Mouse (Mus musculus) MEL-GATA-1-ER (cell line): ENCODE measurements around the gene Rps6kc1.
A peak's percentile ranks its signal among the peaks of the same experiment; 100 is the strongest.

Experiments used
- DNase-seq: peaks from one replicate; pipeline ENCODE4 v3.0.0-alpha.2; 2012; ENCODE audit warnings: low read depth; ENCODE audit errors: extremely low read depth

The Rps6kc1 gene

DNA sequence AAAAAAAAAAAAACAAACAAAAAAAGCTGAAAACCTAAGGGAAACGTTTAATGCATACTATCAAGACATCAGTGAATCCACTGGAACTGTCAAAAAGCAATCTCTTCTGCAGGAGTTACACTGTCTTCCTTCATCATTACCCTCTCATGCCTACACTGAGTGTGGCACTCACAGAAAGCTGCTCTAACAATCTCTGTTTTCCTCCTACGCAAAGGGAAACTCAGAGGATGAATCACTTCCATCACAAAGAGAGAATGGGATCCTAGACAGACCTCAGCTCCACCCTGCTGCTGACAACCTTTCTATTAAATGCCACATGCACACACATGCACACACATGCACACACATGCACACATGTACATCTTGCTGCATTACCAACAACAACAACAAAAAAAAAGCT, 75.5 kb downstream of the Rps6kc1 start:
- no peak for DNase-seq

DNA sequence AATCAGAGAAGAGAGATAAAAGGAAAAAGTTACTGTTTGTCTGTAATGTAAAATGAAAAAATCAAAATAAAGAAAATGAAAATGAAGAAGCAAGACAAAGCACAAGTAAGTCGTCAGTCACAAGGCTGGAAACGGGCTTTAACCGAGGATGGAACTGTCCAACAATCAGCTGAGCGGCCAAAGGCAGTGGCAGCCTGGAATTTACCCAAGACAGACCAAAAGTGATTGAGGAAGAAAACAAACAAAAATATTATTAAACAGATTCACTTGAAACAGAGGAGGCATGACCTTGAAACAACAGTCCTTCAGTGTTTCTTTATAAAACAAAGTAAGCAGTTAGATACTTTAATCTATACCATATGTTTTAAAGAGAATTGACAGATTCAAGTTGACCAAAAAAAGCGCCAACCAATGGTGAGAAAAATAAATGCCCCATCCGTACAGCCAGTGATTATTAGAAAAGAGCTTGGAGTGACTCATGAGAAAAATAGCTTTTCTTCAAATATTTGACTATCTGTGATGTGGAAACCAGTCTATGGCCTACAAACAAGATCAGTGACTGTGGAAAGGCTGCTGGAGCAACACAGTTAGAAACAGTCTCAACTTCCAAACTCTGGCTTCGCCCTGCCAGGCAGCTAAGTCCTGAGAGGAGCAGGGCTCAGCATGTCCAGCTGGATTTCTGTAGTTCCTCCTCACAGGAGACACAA, 77.2 kb downstream of the Rps6kc1 start:
- no peak for DNase-seq

DNA sequence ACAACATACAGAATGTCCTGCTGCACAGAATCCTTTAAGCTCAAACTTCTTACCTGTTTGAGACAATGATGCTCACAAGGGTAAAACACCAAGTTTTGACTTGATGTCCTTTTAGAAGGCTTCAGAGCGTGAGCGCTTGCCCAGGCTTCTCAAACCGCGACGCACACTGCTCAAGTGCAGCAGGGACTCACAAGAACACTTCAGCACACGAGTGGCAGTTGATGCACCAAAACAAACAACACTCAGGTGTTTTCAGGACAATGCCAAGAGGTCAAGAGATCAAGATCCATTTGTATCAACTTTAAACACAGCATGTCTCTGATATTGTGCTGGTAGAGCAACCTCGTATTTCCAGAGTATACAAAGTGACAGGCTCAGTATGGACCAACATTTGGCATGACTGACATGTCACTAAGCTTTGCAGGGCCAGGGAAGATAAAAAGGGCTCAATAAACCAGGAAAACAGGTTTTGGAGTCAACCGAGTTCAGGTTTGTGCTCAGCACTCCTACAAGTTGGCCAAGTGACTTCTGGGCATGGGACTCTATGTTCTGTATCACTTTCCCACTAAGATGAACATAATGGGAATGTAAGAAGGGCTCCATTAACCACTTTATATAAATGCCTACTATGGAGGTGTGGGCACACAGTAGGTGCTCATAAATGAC, 78.5 kb downstream of the Rps6kc1 start:
- no peak for DNase-seq

DNA sequence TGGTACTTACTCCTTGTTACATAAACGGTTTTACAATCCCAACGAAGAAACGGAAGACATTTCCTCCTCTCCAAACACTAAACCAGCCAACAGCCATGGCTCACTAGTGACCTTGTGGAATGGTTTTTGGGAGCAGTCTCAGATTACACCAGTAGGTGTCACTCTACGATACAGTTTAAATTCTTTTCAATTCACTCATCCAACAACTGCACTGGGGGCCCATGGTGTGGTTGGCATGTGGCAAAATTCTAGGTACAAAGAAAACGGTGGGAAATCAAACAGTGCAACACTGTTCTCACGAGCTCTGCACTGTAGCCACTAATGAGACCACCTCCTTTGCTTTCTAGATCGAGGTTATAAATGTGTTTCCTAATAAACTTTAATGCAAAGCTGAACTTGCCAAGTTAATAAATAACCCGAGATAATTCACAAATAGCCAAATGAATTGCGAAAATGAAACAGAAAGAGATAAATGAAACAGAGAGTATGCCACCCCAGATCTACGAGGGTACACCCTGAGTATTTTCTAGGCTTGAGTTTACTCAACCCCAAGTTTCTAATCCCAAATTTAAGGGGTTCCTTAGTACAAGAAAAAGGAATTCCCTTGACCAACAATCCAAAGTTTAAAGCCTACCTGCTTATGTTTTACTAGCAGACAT, 79.6 kb downstream of the Rps6kc1 start:
- peak; percentile 31 for DNase-seq

DNA sequence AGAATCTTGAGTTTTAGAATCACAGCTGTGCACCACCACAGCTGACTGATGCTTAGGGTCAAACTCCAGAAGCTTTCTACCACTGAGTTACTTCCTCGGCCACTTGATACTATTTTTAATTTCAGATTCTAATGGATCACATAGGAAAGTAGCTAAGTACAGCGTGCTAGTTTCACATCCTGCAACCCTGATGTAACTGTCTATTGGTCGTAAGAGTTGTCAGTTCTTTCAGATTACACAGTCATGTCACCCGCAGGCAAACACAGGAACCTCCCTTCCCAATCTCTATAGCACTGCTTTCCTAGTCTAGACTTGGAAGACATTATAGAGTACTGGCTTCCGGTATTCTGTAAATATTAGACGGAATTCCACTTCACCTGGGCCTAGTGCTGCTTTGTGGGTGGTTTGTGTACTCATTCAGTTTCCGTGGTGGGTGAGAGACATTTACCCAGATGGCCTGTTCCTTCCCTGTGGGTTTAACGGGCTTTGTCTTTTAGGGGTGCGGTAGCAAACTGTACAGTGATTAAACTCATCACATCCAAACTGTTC, 85.0 kb downstream of the Rps6kc1 start:
- DNase-seq, result no peak

DNA sequence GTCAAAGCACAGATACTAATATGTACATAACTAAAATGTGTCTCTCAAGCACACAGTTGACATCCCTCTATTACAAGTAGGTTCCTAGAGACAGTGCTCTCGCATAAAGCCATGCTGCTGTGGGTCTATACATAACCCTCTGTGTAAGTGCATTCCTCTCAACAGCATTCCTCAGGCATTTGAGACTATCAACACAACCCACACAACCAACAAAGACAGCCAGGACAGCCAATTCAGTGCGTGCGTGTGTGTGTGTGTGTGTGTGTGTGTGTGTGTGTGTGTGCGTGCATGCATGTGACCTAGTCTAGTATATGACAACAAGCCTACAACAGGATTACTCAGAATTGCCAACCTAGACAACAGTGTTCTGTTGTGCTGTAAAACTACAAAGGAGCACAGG, 87.8 kb downstream of the Rps6kc1 start:
- DNase-seq, result no peak

DNA sequence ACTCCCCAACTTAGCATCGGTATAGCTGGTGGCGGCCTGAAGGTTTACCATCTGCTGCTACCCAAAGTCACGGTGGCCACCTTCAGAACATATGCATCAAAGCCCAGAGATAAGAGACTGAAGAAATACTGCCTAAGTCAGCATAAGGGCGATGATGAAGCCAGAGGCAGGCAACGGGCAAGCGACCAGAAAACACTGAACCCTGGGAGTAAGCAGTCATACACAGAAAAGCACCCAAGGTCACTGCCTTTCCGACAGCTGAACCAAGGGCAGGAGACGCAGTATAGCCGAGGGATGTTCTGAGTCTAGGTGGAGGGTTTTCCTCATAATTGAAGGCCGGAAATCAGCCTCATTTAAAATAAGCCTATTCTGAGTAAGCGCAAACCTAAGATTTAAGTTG, 95.4 kb downstream of the Rps6kc1 start:
- DNase-seq, result no peak

DNA sequence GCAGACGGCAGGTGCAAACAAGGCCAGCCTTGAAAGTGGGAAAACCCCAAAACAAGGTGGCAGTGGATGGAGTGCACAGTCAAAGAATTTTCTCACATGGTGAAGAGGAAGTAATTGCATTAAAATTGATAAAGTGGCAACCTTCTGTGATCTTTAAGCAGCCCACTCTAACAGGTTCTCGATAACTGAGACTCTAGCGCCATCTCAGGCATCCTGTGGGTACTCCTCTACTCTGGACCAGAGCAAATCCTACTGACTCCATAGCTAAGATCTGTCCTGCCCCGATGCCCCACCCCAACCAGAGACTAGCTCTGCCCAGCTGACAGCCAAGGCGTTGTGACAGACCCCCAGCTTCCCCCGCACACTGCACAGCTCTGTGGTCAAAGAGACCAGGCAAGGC, 101.2 kb downstream of the Rps6kc1 start:
- no peak for DNase-seq

DNA sequence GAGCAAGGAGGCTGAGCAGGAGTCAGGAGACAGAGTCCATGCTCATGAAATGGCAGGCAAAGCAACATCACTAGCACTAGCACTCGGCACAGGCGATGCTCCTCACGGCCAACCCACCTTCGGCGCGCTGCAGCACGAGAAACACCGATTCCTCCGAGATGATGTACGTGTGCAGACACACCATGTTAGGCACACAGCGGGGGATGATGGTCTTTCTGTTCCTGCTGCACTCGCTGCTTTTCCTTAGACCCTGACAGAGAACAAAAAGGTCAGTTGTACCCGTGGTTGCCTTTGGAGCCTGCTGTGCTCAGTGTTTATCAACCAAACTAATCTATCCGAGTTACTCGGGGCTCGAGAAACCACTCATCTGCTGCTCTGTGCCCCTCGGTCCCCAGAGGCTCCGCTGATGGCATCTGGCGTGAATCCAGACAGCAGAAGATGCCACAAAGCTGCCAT, 102.8 kb downstream of the Rps6kc1 start:
- no peak for DNase-seq

DNA sequence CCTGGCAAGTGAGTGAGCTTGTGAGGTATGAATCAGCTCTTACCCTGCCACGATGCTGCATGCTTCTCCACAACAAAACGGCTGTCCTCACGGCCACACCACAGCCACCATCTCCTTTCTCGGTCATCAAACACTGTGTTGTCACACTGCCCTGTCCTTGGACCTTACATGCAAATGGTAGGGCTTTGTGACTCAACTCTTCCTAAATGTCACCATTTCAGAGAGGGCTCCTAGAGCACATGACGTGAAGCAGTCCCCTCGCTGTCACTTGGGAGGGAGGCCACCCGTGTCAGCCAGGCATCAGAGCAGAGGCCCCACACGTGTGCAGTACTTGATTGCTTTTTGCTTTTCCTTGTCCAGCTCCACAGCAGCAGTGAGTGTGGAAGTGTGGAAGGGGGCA, 104.8 kb downstream of the Rps6kc1 start:
- no peak for DNase-seq

DNA sequence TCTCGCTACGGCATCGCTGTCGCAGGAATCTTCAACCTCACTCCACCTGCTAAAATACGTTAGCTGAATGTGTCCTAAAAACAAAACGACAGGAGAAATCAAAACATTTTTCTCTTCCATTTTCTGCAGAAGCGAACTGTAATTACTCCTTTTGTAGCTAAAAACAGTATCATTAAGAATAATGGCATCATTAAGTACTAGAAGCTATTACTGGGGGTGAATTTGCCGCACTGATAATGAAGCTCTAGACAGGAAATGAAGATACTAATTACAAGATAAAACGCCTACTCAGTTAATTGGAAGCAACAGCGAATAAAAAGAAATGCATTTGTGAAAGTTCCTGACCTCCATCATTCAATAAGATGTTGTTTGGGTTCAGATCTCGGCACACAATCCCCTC, 112.9 kb downstream of the Rps6kc1 start:
- no peak for DNase-seq

DNA sequence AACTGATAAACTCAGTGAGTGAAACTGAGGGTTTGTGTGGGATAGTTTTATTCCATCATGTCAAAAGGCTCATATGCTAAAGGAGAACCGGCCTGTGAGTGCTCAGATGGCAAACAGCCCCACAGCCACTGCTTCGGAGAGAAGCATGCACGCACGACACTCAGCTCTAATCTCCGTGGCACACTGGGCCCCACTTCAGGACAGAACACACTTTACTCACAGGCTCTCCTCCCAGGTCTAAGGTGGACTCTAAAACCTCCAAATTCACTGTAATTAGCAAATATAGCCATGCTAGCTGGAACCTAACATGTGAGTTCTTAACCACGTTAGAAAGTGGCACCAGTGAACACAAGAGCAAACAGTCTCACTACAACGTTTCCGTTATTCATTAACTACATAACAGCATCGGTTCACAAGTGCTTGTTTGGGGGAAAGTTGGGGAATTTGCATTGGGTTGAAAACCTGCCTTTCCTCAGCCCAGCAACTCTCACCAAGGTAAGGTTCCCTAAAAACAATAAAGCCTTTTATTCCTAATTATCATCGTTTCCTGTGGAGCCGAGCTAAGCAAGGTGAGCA, 114.0 kb downstream of the Rps6kc1 start:
- no peak for DNase-seq

DNA sequence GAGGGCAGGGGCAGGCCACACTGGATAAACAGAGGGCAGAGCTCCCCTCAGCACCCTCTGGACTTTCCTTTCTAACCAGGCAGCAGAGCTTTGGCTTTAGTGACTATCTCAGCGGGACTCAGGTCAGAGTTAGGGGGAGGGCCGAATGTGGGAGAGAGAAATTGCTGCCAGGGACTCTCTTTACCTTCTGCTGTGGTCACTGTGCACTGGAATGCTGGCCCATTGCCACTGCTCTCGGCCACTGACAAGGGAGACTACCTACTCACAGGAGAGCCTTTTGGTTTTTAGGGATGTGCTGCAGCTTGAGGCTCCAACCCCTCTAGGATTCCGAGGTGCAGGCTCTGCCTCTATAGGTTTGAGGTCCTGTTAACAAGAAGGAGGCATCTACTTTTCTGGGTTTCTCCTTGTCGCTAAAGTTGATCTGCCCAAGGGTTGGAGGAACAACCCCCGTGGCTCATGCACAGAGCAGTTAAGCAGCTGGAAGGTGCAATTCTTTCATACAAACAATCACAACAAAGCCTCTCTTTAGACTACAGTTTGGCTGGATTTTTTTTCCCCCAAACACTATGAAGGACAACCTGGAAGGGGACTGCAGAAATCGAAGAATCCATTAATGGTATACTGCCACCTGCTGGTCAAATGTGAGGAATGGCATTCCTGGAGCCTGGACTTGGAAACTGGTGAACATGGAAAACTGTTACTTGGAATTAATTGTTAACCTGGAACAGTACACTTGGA, 114.7 kb downstream of the Rps6kc1 start:
- peak; percentile 2 for DNase-seq

DNA sequence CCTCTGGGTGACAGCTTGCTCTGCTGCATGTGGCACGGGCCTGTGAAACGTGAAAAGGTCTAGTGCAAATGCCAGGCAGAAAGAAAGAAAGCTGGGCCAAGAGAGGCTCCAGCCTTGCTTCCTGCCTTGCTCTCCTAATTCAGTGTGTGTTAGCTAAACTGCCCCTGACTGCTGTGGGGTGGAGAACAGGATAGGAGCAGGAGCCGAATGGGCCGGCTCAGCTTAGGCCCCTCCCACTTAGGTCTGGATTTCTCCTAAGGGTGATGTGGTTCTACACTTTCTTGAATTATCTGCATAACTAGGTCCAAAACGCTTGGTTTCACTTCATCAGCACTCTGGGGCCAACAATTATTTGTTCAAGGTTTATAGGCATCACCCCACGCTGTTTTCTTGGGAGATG, 119.9 kb downstream of the Rps6kc1 start:
- DNase-seq, result no peak

DNA sequence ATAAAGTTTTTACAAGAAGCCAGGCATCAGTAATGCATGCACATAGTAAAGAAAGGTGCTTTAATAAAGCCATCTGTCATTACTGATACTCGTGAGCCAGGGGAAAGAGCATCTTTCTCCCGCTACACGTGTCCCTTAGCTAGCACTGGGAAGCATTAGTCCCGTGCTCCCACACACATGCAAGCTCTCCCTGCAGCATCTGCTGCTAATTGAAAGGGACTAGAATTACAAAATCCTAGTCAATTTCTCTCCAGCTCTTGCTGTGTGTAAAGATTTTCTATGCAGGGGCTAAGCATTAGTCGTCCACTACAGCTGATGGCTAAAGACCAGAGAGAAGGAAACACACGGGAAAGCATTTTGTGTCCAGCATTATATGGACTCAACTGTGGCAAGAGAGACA, 120.8 kb downstream of the Rps6kc1 start:
- DNase-seq, result no peak

DNA sequence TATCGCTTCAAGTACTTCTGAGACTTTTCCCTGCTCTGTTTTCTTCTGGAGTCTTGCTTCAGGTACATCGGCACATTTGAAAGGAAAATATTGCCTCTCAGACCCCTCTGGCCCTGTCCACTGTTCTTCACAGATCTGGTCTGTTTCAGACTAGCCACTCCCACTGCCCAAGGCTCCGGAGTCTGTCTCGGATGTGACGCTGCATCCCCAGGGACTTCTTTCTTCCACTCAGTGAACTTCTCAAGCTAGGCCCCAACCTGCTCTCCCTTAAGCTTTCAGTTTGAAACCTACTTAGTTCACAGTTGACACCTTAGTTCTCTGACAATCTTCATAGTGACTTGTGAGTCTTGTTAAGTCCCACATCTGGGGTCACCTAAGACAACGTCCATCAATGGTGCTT, 133.9 kb downstream of the Rps6kc1 start:
- DNase-seq, result no peak

DNA sequence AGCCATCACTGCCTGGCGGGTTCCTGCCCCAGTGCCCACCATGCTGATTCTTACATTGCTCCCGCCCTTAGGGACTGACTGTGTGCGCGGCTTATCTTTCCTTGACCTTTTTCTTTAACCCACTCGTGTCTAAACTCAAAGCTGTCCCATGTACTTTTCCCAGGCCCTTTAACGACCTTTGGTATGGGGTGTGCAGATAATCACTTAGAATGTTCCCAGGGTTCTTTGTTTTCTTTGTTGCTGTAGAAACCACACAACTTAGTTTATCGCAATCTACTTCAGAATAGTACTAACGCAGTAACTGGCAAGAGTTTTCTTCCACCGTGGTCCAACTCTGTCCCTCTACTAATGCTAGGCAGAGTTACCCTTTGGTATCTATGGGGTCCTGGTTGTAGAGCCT, 135.3 kb downstream of the Rps6kc1 start:
- no peak for DNase-seq

DNA sequence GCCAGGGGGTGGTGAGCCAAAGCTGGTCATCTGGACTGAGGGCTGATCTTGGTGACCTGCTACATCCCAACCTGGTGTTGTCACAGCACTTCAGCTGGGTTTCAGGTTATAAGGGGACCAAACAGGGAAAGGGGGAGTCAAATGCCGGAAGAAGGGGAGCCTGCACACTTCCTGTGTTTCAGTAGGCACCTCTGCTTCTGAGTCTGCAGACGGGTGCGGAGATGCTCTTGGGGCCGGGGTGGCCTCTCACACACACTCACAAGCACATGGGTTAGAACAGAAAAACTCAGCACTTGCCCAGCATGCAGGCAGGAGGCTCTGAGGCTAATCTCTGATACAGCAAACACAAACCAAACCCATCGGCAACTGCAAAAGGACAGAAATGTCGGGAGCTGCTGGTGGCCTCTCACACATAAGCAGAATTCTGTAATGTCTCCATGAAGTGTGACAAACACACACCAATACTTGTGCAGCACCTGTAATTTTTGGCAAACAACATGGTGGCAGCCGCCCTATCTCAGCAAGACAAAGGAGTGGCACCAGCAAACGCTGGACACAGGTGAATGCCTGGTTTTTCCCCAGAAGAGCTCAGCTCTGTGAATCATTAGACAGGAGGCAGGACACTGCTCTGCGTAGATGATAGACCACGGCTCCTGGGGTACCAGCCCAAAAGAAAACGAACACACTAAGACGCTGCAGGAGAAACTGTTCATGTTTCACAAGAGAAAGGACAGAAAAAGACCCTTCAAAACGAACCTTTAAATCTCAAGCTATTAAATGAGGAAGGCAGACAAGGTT, 139.3 kb downstream of the Rps6kc1 start:
- DNase-seq, result no peak

DNA sequence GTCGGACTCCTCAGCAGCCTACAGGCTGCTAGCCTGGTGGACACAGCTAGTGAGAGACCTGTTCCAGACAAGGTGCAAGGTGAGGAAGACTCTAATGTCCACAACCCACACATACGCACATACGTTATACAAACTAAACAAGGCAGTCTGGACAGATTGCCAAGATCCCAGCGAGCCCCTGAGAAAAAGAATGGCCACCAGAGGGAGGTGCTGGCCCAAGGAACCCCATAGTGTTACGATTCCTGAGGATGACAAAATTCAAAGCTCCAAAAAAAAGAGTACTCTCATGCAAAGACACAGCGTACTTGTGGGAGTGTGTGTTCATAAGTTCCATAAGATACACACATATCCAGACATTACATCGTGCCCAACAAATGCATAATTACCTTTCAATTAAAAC, 141.8 kb downstream of the Rps6kc1 start:
- DNase-seq, result no peak

DNA sequence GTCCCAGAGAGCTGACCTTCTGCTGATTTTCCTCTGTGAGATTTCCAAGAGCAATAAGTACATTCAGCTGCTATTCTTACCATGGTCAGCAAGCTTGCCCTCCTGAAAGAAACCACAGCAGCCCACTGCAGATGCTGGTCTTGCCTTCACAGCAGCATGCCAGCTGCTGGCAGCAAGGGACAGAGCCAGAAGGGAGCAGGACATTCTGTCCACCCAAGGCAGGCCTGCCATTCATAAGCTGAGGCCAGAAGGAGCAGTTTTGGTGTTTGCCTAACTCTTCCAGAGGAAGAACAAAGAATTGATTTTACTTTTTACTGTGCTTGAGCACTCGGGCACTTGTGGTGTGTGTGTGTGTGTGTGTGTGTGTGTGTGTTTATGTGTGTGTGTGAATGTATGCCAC, 143.3 kb downstream of the Rps6kc1 start:
- no peak for DNase-seq

DNA sequence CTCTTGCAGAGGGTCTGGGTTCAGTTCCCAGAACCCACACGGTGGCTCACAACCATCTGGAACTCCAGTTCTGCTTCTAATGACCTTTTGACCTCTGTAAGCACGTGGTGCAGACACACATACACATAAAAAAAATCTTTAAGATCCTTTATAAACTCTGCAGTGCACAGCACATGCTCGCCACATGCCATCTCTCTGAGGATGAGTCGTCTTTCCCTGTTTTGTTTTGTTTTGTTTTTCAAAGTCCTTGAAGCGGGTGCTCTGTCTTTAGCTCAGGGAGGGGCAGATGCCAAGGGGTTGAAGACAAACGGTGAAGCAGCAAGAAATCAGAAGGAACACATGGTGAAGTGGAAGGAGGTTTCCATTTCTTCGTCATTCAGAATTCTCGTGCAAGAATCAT, 143.9 kb downstream of the Rps6kc1 start:
- DNase-seq, result no peak
